Mouse (Mus musculus) MN1 (cell line): ENCODE measurements around the gene Chrna3.

Source experiments
- DNase-seq: peaks from one replicate; pipeline ENCODE4 v3.0.0-alpha.2; 2016; ENCODE audit warnings: low spot score

Chrna3 gene

DNA sequence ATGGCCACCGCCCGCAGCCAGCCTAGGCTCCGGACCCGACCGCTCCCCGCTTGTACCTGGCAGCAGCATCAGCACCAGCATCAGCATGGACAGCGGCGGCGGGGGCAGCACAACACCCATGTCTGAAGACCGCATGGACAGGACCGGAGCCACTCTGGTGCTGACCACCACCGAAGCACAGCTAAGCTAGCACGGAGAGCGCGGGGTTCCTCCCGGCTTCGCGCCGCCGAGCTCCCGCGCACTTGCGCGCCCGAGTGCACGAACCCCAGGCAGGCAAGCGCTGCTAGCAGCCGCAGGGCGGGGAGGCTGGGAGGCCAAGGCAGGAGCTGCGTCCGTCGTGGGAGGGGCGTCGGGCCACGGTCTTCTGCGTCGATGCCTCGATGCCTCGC, at the start of gene Chrna3:
Gene Chrna3, minus strand, starts transcription at position 288 of the 389 bp plus-strand sequence.
- peak; percentile 85 for DNase-seq

DNA sequence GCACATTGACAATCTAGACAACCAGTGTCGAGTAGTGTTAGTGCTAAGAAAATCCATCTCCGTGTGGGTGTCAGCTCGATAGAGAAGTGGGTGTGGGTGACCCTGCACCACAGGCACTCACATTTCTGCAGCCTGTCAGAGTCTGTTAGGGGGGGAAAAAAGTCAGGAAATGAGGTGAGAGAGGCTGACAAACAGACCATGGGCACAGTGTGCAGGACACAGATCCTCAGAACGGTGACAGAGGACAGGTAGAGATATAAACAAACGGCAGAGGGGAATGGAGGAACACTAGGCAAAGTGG, 41.6 kb upstream of the Chrna3 start:
- no peak for DNase-seq

DNA sequence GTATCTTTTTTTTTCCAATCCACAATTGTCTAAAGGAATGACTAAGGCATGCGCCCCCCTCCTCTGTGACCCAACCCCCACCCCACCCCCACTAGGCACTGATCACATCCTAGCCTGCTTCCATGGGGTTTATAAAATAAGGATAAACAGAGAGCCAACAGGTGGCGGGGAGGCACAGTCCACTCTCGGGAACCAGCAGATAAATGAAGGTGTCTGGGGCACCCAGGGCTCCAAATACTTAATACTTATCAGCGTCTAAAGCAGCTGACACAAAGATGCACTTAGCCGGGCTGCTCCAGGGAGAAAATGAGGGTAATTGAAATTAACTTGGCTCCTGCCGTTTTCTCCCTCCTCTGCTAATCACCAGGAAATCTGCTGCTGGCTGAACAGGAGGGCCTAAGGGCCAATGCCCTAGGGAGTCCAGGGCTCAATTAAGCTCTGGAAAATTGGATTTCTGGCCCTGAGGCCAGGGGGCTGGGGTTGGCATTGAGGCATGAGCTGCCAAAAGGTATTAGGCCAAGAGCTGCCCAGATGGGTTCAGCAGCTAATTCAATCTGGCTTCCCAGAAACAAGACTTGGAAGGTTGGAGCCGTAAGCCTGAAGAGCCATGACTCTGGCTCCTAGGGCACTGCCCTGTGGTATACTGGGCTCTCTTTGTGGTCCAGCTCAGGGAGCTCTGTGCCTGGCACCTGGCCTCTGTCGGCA, 41.0 kb upstream of the Chrna3 start:
- peak; percentile 98 for DNase-seq

DNA sequence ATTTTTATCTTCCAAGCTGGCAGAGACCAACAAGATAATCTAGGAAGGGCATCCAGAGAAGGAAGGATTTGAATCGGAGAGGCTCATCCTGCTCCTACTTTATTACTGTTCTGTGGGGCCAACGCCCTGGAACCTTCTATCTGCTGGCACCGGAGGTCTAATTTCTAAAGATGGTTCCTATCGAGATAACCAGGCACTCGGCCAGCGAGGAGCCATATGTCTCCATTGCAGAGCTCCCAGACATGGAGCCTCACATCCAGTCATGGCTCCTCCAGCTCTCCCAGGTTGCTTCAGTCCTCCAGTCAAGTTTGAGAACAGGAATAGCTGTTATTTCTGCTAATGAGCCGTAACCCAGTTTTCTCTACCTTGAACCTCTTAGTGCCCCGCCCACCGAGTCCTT, 38.9 kb upstream of the Chrna3 start:
- DNase-seq = no peak

DNA sequence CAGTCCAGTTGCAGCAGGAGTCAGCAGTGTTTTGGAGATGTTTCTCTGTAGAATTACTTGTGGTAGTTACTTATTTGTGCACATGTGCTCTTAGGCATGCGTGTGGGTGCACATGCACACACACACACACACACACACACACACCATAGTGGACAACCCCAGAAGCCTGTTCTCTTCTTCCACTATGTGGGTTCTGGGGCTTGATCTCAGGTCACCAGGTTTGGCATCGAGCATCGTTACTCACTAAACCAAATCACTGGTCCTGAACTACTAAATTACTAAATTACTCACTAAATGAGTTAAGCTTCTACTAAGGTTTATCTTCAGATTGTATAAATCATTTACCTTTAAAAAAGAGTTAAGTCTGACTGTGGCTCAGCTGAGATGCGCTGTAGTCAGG, 31.7 kb upstream of the Chrna3 start:
- no peak for DNase-seq

DNA sequence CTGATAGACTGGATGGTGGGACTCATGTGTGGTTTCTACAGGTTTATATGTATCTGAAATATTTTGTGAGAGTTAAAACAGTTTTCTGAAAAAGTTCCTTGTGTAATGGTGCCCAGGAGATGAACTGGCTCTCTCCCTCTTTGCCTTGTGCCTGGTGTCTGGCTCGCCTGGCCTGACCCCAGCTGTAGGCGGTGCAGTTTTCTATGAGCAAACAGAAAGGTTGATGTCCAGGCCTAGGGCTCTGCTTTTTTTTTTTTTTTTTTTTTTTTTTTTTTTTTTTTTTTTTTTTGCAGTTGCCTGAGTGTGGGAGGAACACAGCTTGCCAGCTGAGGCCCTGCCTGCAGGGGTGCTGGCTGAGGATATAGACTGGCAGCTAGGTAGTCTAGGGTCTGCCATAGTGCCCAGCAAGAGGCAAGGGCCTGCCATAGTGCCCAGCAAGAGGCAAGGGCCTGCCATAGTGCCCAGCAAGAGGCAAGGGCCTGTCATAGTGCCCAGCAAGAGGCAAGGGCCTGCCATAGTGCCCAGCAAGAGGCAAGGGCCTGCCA, 29.1 kb upstream of the Chrna3 start:
- DNase-seq = peak; percentile 52

DNA sequence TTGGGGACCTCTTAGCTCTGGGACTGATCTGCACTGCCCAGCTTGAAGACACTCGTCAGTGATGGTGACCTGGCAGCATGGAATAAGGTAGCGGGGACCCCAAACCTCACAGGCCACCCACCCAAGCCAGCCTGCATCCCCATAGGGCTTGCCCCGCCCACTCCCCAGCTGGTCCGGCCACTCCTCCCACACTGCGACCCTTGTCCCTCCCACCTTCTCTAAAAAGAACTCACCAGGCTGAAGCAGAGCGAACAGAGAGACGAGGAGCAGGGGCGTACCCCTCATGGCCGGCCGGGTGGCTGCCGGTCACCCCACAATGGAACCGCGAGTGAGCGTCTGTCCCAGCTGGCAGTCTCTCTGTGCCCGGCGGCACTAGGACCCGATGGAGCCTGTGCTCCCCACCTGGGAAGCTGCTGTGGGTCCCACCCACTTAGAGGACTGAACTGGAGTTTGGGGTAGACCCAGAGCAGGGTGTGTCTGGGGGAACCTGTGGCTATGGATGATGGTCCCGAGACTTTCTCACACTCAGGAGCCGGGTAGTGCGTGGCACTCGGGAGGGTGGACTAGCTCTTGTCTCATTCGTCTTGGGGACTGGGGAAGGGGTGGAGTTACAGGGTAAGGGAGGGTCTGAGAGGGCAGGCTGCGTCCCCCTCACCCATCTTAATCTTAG, 22.0 kb upstream of the Chrna3 start, which contains the start of gene Chrnb4:
Gene Chrnb4, minus strand, starts transcription at position 569 of the 670 bp plus-strand sequence.
- no peak for DNase-seq

DNA sequence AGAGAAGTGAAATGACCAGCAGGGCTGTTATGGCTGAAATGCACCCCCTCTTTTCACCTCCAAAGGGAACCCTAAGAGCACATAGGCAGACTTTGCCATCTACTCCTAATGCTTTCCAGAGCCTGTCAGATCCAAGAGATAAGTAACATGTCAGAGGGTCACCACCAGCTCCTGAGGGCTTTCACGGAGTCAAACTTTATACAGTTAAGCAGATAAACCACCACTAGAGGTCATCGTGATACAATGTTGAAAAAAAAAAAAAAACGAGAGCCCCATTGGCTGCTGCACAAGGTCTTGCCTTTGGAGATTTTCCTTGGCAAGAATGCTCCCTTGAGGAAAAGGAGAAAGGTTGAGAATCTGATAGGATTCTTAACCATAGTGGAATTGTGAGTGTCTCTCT, 20.4 kb upstream of the Chrna3 start:
- DNase-seq = peak; percentile 58

DNA sequence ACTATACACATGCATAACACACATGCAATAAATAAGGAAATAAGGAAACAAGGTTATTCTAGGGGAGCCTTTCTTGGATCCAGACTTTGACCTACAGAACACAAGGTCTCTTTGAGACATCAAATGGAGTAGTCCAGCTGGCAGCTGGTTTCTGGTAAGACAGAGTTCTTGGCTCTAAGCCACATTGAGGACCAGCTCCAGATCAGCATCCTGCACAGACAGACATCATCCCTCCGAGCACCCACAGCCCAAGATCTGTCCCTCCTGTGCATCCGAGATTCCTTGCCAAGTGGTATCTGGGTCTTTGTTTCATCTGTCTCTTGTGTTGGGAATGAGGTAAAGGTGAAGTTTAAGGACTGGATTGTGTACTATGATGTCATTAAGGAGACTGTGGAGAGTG, 18.6 kb upstream of the Chrna3 start:
- peak; percentile 47 for DNase-seq

DNA sequence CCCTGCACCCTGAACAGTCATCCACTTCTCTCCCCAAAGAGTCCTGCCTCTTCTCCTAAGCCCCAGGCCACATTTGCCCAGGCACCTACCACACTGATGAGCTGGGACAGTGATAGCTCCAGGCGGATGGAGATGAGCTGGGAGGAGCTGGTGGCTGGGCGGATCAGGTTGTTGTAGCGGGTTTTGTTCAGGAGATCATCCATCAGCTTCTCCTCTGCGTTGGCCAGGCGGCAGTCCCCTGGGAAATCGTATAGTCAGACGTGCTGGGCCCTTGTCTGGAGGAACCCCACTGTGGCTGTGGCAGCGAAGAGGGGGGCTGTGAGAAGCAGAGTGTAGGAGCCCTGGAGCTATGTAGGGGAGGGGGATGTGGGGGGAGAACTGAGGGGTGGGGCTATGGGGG, 17.3 kb upstream of the Chrna3 start:
- DNase-seq = no peak

DNA sequence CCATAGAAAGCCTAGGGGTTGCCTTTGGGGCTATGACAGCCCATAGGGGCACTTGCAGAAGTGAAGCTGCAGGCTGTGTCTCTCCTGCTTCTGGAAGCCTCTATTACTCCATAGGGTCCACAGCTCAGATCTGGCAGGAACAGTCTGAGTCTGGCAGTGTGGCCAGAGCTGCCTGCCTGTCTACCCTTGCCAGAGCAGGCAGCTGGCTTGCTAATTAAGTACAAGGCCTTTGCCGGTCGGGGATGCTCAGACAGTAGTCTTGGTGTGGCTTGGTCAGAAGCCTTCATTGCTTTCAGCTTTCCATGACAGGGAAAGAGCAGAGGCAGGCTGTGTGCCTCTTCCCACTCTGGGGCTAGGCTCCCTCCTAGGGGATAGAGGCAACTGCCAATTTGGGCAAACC, 15.0 kb upstream of the Chrna3 start:
- DNase-seq = peak; percentile 57

DNA sequence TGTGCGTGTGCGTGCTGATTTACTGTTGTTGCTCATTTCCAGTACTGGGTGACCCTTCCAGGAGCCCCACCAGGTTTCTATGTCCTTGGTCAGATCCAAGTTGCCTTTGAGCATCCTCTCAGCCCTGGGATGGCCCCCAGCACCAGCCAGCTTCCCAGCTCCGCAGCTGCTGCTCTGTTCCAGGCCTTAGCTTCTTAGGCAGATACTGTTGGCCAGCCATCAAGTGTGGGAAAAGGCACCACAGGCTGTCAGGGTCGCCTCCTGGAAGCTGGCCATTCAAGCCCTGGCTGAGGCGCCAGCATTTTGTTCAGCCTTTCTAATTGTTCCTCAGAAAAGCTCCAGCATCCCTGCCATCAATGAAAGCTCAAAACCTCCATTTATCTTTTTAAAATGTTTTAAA, 13.6 kb upstream of the Chrna3 start:
- DNase-seq = no peak

DNA sequence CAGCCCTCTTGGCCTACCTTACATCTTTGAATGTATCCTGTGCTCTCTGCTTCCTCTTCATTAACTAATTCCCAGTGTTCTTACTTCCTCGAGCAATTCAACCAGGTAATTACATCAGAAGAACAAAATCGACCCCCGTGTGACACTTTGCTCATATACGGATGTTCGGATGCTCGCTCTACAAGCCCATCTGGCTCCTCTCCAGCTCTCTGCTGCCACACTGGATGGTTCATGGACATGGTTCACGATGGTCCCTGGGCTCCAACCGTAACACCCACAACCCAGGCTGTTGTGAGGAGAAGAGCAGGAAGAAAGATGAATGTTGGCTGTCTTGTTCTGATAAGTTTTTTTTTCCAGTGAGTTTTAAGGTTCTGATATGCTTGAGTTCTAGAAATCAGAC, 12.6 kb upstream of the Chrna3 start:
- no peak for DNase-seq

DNA sequence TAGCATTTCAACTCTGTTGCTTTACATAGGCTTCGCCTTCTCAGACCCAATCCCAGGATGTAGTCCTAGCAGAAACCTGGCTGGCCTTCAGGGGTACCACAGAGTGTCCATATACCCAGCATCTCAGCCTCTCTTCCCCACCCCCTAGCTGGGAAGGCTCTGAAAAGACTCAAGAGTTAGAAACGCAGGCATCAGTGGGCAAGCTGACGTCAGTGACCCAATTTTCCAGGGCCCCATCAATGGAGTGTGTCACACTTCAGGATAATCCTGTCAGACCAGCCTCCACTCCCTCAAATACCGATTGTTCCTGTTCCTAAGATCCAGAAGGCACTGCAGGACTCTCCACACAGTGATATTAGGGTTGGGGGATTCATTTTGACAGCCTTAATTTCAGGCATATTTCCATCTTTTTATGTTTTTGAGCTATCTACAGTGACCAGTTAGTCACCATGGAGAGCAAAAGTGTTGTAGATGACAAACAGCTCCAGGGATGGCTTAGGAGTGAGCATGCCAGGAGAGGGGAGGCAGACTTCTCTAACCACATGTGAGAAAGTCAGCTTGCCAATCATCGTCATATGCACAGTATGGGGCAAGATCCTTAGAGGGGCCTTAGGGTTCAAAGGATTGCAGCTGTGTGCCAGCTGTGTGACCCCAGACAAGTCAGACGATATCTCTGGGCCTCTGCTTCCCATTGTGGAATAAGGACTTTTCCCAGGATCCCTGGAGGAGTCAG, 5.2 kb upstream of the Chrna3 start:
- DNase-seq = no peak

DNA sequence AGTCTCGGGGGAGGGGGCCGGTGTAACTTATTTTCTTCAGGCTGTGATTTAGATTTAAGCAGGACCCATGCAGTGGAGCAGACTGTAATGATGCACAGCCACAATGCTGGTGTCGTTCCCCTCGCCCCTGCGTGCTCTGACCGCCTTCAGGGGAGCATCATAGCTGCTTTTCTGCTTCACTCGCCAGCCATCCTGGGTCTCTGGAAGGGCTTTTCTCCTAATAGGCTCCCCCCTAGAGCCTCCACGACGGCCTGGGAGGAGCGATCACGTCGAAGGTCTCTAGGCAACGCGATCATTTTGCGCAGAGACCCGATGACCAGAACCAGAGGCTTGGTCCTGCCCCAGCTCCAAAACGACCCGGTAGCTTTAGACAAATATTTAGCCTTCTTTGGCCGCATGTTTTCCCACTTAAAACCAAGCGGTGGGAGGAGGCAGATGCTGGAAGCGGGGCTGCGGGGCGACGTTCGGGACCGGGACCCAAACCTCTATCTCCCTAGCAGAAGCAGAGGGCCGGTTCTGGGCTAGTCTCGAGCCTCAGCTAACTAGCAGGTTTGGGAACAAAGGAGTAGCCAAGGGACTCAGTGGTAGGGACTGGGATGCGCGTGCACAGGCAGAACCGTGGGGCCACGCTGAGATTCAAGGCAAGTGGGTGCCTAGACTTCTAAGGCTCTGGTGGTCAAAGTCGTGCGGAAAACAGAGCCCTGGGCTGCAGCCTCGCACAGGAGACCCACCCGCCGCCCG, 658 bp downstream of the Chrna3 start:
- DNase-seq = peak; percentile 48

DNA sequence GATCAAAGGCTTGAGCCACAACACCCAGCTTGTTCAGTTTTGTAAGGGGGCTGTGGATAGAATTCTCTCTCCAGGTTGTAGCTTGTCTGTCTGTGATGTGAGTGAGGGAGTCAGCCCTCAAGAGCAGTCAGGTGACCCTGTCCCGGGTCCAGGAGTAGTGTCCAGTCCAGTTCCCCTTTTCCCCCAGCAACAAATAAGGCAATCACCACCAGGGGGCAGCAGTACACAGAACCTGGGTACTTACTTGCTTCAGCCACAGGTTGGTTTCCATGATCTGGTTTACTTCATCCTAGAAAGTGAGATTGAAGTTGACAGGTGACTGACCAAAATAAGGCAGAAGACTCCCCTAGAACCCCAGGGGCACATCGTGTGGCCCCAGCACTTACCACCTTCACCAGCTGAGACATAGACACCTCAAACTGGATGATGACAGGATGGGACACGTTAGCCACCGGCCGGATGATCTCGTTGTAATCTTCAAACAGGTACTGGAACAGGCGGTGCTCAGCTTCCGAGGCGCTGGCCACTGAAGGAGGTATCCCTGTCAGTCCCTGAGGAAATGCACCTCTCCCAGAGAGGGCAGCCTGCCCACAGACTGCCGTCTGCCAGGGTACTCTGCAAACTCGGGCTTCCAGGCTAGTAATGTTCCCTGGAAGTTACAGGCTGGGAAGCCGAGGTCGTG, 2.3 kb downstream of the Chrna3 start:
- peak; percentile 94 for DNase-seq

DNA sequence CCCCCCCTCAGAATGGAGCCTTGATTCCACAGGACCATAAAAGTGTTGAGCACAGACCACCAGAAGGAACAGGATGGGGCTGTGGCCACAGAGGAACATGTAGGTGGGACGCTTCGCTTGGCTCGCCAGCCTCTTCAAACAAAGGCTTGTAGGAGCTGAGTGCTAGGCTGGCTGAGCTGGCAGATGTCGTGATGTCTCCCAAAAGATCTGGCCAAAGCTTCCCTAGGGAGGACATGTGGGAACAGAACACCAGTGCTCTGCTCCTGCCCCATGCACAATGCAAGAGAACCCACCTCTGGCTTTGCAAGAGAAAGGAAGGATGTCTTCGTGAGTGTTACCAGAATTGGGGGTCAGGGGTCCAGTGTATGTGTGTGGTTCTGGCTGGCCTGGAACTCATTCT, 3.0 kb downstream of the Chrna3 start:
- peak; percentile 66 for DNase-seq

DNA sequence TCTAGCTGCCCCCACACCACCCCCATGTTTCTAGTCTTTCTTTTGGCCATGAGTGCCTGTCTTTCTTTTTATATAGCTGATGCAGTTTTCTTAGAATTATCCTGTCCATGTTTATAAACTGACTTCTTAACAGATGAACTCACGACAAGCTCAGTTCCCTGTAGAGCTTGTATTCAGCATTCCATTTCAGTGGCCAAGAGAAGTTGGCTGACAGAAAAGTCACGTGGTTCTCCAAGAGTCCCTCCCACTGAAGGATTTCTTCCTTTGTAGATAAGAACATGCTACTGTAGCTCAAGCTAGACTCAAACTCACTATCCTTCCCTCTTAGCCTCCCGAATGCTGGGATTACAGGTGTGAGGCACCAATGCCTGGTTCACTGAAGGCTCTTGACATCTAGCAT, 9.4 kb downstream of the Chrna3 start:
- no peak for DNase-seq

DNA sequence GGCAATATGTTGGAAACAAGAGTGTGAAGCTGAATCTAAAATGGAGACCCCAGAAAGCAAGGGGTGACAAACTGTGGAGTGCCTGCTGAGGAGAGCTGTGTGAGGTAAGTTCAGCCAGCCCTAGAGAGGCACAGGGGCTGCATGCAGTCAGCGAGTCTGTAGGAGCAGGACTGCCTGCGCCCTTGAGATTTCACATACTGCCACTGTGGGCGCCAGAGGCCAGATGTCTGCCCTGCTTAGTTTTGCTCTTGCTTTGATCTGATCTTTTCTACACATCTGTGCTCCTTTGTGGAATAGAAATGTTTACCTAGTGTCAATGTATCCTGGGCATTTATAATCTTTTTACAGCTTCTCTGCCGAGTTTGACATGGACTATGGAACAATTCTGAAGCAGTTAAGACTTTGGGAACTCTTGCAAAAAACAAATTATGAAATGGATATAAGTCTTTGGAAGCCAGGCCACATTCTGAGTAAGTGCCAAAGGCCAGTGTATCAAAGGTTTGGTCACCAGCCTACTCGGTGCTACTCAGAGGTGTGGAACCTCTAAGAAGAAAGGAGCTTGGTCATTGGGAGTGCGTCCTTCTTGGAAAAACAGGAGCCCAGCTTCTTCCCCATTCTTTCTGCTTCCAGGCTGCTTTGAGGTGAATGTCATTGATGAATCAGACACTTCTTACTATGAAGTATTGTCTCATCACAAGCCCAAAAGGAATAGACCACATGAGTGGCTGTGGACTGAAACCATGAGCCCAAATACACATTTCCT, 15.6 kb downstream of the Chrna3 start:
- no peak for DNase-seq

DNA sequence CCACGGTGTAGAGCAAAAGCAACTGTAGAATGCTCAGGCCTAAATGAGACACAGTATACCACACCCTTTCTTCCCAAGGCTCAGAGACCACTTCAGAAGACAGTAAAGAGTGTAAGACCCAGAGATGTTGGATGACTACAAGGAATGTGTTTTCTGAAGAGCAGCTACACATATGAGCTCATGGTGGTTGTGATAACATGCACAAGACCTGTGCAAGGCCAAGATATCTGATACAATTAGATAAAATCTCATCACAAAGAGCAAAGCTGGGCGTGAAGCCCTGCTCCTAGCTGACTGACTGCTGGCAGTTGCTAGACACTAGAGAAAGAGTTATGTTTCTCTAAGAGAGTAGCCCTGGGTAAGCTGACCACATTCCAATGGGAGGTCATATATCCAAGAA, 16.7 kb downstream of the Chrna3 start:
- no peak for DNase-seq

DNA sequence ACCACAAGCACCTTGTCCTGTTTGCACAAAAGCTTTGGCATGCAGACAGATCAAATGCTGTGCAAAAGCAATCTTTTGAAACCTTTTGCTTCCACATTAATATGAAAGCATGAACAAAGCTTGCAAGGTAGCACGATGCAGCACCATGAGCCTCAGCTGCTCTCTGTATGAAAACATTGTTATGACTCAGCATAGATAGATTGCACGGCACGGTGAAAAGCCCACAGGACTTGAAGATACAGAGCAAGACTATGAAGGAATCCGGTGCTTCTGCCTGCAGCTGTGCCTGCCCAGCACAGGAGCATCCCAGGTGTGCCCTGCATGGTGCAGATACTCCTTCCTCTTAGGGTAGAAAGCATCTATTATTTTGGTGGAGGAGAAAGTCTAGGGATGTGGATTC, 22.8 kb downstream of the Chrna3 start:
- no peak for DNase-seq
